Mouse (Mus musculus) CH12.LX (cell line): ENCODE data around the gene Cacnb2. TPM values are rescaled to one million over a fixed set of nuclear protein-coding genes. Genes with fewer than 3 reads are reported as not detected.

Experiments used
- DNase-seq: peaks from one replicate; pipeline ENCODE4 v3.0.0-alpha.2; 2013; ENCODE audit errors: extremely low read depth
- H3K27ac ChIP-seq: 2 replicates; pipeline ENCODE4 v1.5.1; 2012; ENCODE audit warnings: low read depth, mild to moderate bottlenecking, control low read depth, moderate library complexity; ENCODE audit not compliant: insufficient read depth
- H3K27me3 ChIP-seq: replicated peaks from 2 replicates; pipeline ENCODE3; 2012; ENCODE audit warnings: inconsistent platforms
- H3K36me3 ChIP-seq, 2 experiments: replicated peaks in 1 of 2; 2 replicates each; pipeline versions ENCODE3 to v1.6.1; 2012; ENCODE audit warnings: inconsistent platforms in 1 of 2, low read length in 1 of 2, mild to moderate bottlenecking in 1 of 2, mixed read lengths in 1 of 2, moderate library complexity in 1 of 2; ENCODE audit not compliant: control insufficient read depth in 1 of 2, insufficient read depth in 1 of 2
- H3K4me1 ChIP-seq, 2 experiments: 2 replicates each; pipeline ENCODE4 v1.6.1; 2012; ENCODE audit warnings: inconsistent platforms in 1 of 2, moderate library complexity in 1 of 2; ENCODE audit not compliant: insufficient read depth in 2 of 2, control insufficient read depth in 1 of 2
- H3K4me2 ChIP-seq: 2 replicates; pipeline ENCODE4 v1.6.1; 2012; ENCODE audit warnings: low read depth, mild to moderate bottlenecking, control low read depth; ENCODE audit not compliant: poor library complexity, insufficient read depth, severe bottlenecking
- H3K4me3 ChIP-seq, 3 experiments: fragments of 150-350 bp in 1 of 3; sonication (generic) in 1 of 3; replicated peaks in 1 of 3; 2 replicates each; pipeline versions ENCODE3 to v1.5.1; 2011 to 2012; ENCODE audit warnings: low read depth in 2 of 3, low read length in 2 of 3, mild to moderate bottlenecking in 2 of 3, moderate library complexity in 2 of 3, control low read depth in 1 of 3, improper control_type of control experiment in 1 of 3, inconsistent platforms in 1 of 3, mixed read lengths in 1 of 3; ENCODE audit not compliant: poor library complexity in 1 of 3
- H3K79me2 ChIP-seq: replicated peaks from 2 replicates; pipeline ENCODE4 v1.6.1; 2012; ENCODE audit warnings: mild to moderate bottlenecking, moderate library complexity; ENCODE audit not compliant: control insufficient read depth, poor library complexity, insufficient read depth, severe bottlenecking; ENCODE audit errors: extremely low read depth
- H3K9ac ChIP-seq: 2 replicates; pipeline ENCODE4 v1.6.1; 2012; ENCODE audit warnings: low read depth, mild to moderate bottlenecking, control low read depth, moderate library complexity; ENCODE audit not compliant: insufficient read depth
- H3K9me3 ChIP-seq: replicated peaks from 2 replicates; pipeline ENCODE3; 2012; ENCODE audit warnings: low read length, inconsistent platforms, mixed read lengths
- CHD1 ChIP-seq: IDR thresholded peaks from 2 replicates; pipeline ENCODE4 v1.6.1; 2012; ENCODE audit warnings: low read depth, low read length, improper control_type of control experiment, inconsistent platforms
- CHD2 ChIP-seq: IDR thresholded peaks from 2 replicates; pipeline ENCODE4 v1.6.1; 2011; ENCODE audit warnings: low read length, improper control_type of control experiment
- CTCF ChIP-seq, 2 experiments: IDR thresholded peaks in 1 of 2; conservative IDR thresholded peaks in 1 of 2; 2 replicates each; pipeline ENCODE4 v1.5.1; 2011 to 2012; ENCODE audit warnings: low read depth in 2 of 2, low read length in 2 of 2, improper control_type of control experiment in 1 of 2, inconsistent platforms in 1 of 2, mild to moderate bottlenecking in 1 of 2, moderate library complexity in 1 of 2
- E2F4 ChIP-seq: IDR thresholded peaks from 2 replicates; pipeline ENCODE4 v1.6.1; 2011; ENCODE audit warnings: low read depth, low read length, improper control_type of control experiment; ENCODE audit not compliant: insufficient replicate concordance
- EP300 ChIP-seq: IDR thresholded peaks from 2 replicates; pipeline ENCODE4 v1.6.1; 2011; ENCODE audit warnings: low read length, improper control_type of control experiment
- GABPA ChIP-seq: IDR thresholded peaks from 2 replicates; pipeline ENCODE4 v1.6.1; 2012; ENCODE audit warnings: low read depth, low read length, improper control_type of control experiment, inconsistent platforms; ENCODE audit not compliant: insufficient replicate concordance
- HCFC1 ChIP-seq: IDR thresholded peaks from 2 replicates; pipeline ENCODE4 v1.6.1; 2012; ENCODE audit warnings: low read depth, mild to moderate bottlenecking, inconsistent platforms, low read length, improper control_type of control experiment
- JUN ChIP-seq: IDR thresholded peaks from 2 replicates; pipeline ENCODE4 v1.6.1; 2011; ENCODE audit warnings: low read depth, mild to moderate bottlenecking, low read length, improper control_type of control experiment, moderate library complexity; ENCODE audit not compliant: insufficient read depth
- KAT2A ChIP-seq: IDR thresholded peaks from 2 replicates; pipeline ENCODE4 v1.6.1; 2012; ENCODE audit warnings: low read length, improper control_type of control experiment, inconsistent platforms; ENCODE audit not compliant: insufficient replicate concordance
- MAFK ChIP-seq: IDR thresholded peaks from 2 replicates; pipeline ENCODE4 v1.6.1; 2011; ENCODE audit warnings: low read length, improper control_type of control experiment; ENCODE audit not compliant: insufficient replicate concordance
- MAX ChIP-seq: IDR thresholded peaks from 2 replicates; pipeline ENCODE4 v1.6.1; 2011; ENCODE audit warnings: low read length, improper control_type of control experiment
- MAZ ChIP-seq: IDR thresholded peaks from 2 replicates; pipeline ENCODE4 v1.6.1; 2012; ENCODE audit warnings: low read depth, mild to moderate bottlenecking, inconsistent platforms, low read length, improper control_type of control experiment, moderate library complexity
- MXI1 ChIP-seq: IDR thresholded peaks from 2 replicates; pipeline ENCODE4 v1.6.1; 2011; ENCODE audit warnings: mild to moderate bottlenecking, low read depth, low read length, improper control_type of control experiment
- MYC ChIP-seq: IDR thresholded peaks from 2 replicates; pipeline ENCODE4 v1.6.1; 2011; ENCODE audit warnings: low read depth, mild to moderate bottlenecking, improper control_type of control experiment, low read length
- NELFE ChIP-seq: IDR thresholded peaks from 2 replicates; pipeline ENCODE4 v1.6.1; 2011; ENCODE audit warnings: low read depth, low read length, improper control_type of control experiment
- NRF1 ChIP-seq: IDR thresholded peaks from 2 replicates; pipeline ENCODE4 v1.6.1; 2014; ENCODE audit warnings: low read depth, mild to moderate bottlenecking, inconsistent platforms, low read length, improper control_type of control experiment, moderate library complexity
- PAX5 ChIP-seq: IDR thresholded peaks from 2 replicates; pipeline ENCODE4 v1.6.1; 2012; ENCODE audit warnings: low read length, inconsistent platforms, mixed read lengths
- POLR2A ChIP-seq: IDR thresholded peaks from 2 replicates; pipeline ENCODE4 v1.6.1; 2011; ENCODE audit warnings: low read depth, mild to moderate bottlenecking, improper control_type of control experiment, low read length
- POLR2AphosphoS2 ChIP-seq: IDR thresholded peaks from 2 replicates; pipeline ENCODE4 v1.6.1; 2011; ENCODE audit warnings: low read depth, low read length, improper control_type of control experiment
- RAD21 ChIP-seq: IDR thresholded peaks from 2 replicates; pipeline ENCODE4 v1.6.1; 2011; ENCODE audit warnings: low read depth, mild to moderate bottlenecking, low read length, improper control_type of control experiment, moderate library complexity
- RCOR1 ChIP-seq: conservative IDR thresholded peaks from 2 replicates; pipeline ENCODE4 v1.6.1; 2012; ENCODE audit warnings: low read depth, mild to moderate bottlenecking, inconsistent platforms, low read length, improper control_type of control experiment
- SMC3 ChIP-seq: IDR thresholded peaks from 2 replicates; pipeline ENCODE4 v1.6.1; 2011; ENCODE audit warnings: low read depth, low read length, improper control_type of control experiment
- UBTF ChIP-seq: IDR thresholded peaks from 2 replicates; pipeline ENCODE4 v1.6.1; 2012; ENCODE audit warnings: low read depth, mild to moderate bottlenecking, inconsistent platforms, low read length, improper control_type of control experiment, moderate library complexity
- USF1 ChIP-seq: IDR thresholded peaks from 2 replicates; pipeline ENCODE4 v1.6.1; 2014; ENCODE audit warnings: low read depth, mild to moderate bottlenecking, inconsistent platforms, low read length, improper control_type of control experiment
- USF2 ChIP-seq: conservative IDR thresholded peaks from 2 replicates; pipeline ENCODE4 v1.6.1; 2011; ENCODE audit warnings: low read depth, low read length, improper control_type of control experiment
- ZMIZ1 ChIP-seq: IDR thresholded peaks from 2 replicates; pipeline ENCODE4 v1.6.1; 2012; ENCODE audit warnings: low read depth, mild to moderate bottlenecking, inconsistent platforms, low read length, improper control_type of control experiment
- ZNF384 ChIP-seq: IDR thresholded peaks from 2 replicates; pipeline ENCODE4 v1.6.1; 2012; ENCODE audit warnings: low read depth, low read length, improper control_type of control experiment, inconsistent platforms
- dilution Hi-C: fragments of 300-500 bp; cut with MboI; formaldehyde crosslinking; loops from 2 replicates; pipeline ENCODE4 v1.14.3; 2020; ENCODE audit warnings: low sequenced_read_pairs; ENCODE audit not compliant: extremely low pct_unique_long_range_greater_than_20kb, extremely low pct_ligation_motif_present
- in situ Hi-C: fragments of 300-500 bp; cut with MboI; formaldehyde crosslinking; loops from 3 replicates; pipeline ENCODE4 v1.14.3; 2019; ENCODE audit warnings: low sequenced_read_pairs, low pct_ligation_motif_present, low pct_unique_long_range_greater_than_20kb, mixed read lengths
- polyA plus RNA-seq: library from polyadenylated mRNA; unstranded; fragments of >175 nt; gene quantifications from 2 replicates; pipeline ENCODE4 v1.2.1, GENCODE M21; 2012; ENCODE audit warnings: low read depth; ENCODE audit not compliant: insufficient read length
- total RNA-seq, 2 experiments: library from RNA; depleted of rRNA; stranded (reverse); fragments of 300-350 nt in 1 of 2; fragments of >200 nt in 1 of 2; gene quantifications; 2 replicates each; pipeline ENCODE4 v1.2.3; 2012 to 2014

The Cacnb2 gene
- total and polyA plus RNA-seq, 3 experiments, result 0.42 to 2.8 (median 0.93) TPM

DNA sequence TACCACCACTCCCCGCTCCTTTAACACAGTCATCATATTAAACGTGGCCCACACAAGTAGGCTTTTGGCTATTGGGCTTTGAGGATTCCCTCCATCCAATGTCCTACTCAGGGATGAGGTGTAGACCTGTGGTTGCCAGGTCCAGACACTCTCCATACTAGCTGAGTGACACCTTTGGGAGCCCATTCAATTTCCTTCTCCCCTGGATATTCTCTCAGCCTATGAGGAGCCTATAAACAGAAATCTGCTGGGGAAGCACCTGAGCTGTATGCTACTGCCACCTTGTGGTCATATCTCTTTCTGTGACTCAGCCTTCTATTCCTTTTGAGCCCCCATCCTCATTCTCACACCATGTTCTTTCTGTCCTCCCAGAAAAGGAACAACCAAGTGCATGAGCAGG is 108.9 kb downstream of the Cacnb2 start:
- H3K9me3 ChIP-seq, result no peaks in the 10 kb centered on the region
- no peak overlapping the region for H3K4me3 ChIP-seq
- no peaks in the 10 kb centered on the region for H3K36me3 ChIP-seq
- H3K79me2 ChIP-seq, result no peaks in the 10 kb centered on the region
- H3K27ac ChIP-seq, result no peak overlapping the region
- H3K4me1 ChIP-seq, result 0 out of 4 replicates have a peak, but pooled peaks cover 0 to 2% of the 10 kb centered on the region in 2 experiments
- in situ Hi-C loops (loop anchor here (25.0 kb wide), 1 partner anchor 674 kb away; no protein-coding TSS in a partner anchor), dilution Hi-C loops (no loop called here)
- no peaks in the 10 kb centered on the region for H3K27me3 ChIP-seq
- peak; percentile 57 for DNase-seq
- H3K9ac ChIP-seq, result no peak overlapping the region
- no peak for TF ChIP-seq GABPA
- peak; percentile 52 for TF ChIP-seq SMC3
- no peak for TF ChIP-seq RCOR1
- TF ChIP-seq NRF1, result no peak
- no peak for TF ChIP-seq EP300
- no peak for TF ChIP-seq USF2
- no peak for TF ChIP-seq NELFE
- TF ChIP-seq MAFK, result no peak
- TF ChIP-seq E2F4, result no peak
- TF ChIP-seq KAT2A, result no peak
- no peak for TF ChIP-seq POLR2A
- no peak for TF ChIP-seq JUN
- no peak for TF ChIP-seq ZMIZ1
- TF ChIP-seq MAZ, result no peak
- peak; percentile 65 to 69 for TF ChIP-seq CTCF (conservative IDR thresholded peaks at IDR 0.05 in 1 of 2, IDR thresholded peaks at IDR 0.05 in 1 of 2; ENCODE audit: low read depth in 2 of 2, low read length in 2 of 2)
- peak; percentile 63 for TF ChIP-seq RAD21
- TF ChIP-seq POLR2AphosphoS2, result no peak
- no peak for TF ChIP-seq CHD1
- no peak for TF ChIP-seq HCFC1
- TF ChIP-seq MAX, result no peak
- TF ChIP-seq USF1, result no peak
- no peak for TF ChIP-seq PAX5
- H3K4me2 ChIP-seq, result no peak overlapping the region

GRCm38 (mm10) chr2:14713049-14713448 is 110.2 kb downstream of the Cacnb2 start:
- dilution Hi-C loops, result no loop called here
- no peaks in the 10 kb centered on the region for H3K36me3 ChIP-seq

More at GRCm38 (mm10) chr2:14713049-14713448, 110.2 kb downstream of the Cacnb2 start:
- Histone ChIP-seq H3K4me3 (no peak overlapping the region), H3K27ac (no peak overlapping the region), H3K27me3 (no peaks in the 10 kb centered on the region), H3K4me2 (no peak overlapping the region), H3K79me2 (no peaks in the 10 kb centered on the region), H3K4me1 (0 out of 4 replicates have a peak, but pooled peaks cover 0 to 2% of the 10 kb centered on the region in 2 experiments), H3K9ac (no peak overlapping the region), H3K9me3 (no peaks in the 10 kb centered on the region)
- in situ Hi-C loops, result loop anchor here (25.0 kb wide), 1 partner anchor 676 kb away; no protein-coding TSS in a partner anchor
- no peak for TF ChIP-seq USF1
- no peak for TF ChIP-seq MYC
- TF ChIP-seq USF2, result no peak
- no peak for TF ChIP-seq RAD21
- no peak for TF ChIP-seq ZNF384
- no peak for TF ChIP-seq CTCF (conservative IDR thresholded peaks at IDR 0.05 in 1 of 2, IDR thresholded peaks at IDR 0.05 in 1 of 2; ENCODE audit: low read depth in 2 of 2, low read length in 2 of 2)
- TF ChIP-seq POLR2A, result no peak
- no peak for TF ChIP-seq JUN
- TF ChIP-seq CHD2, result no peak
- TF ChIP-seq UBTF, result no peak
- TF ChIP-seq MXI1, result no peak
- DNase-seq, result no peak
